Mouse (Mus musculus): ENCODE results near the gene Gm11213. TPM values are rescaled to one million over a fixed set of nuclear protein-coding genes. Genes with fewer than 3 reads are reported as not detected.

Gm11213 gene
- total and polyA plus RNA-seq, 3 experiments = not detected

GRCm38 (mm10) chr4:63555111-63555510, 50.0 kb downstream of the Gm11213 start:
- dilution Hi-C loops (cut with MboI; ENCODE audit: extremely low pct_ligation_motif_present, extremely low pct_unique_long_range_greater_than_20kb, low sequenced_read_pairs) = no loop called here
- DNase-seq (ENCODE audit: extremely low read depth) = no peak
- Histone ChIP-seq H3K79me2 (replicated peaks; ENCODE audit: control insufficient read depth, extremely low read depth, insufficient read depth, poor library complexity, severe bottlenecking) (no peaks in the 10 kb centered on the region), H3K36me3 (replicated peaks in 1 of 2; ENCODE audit: control insufficient read depth in 1 of 2, insufficient read depth in 1 of 2, low read length in 1 of 2) (peaks cover 26 to 48% of the 10 kb centered on the region in 2 experiments), H3K27ac (ENCODE audit: insufficient read depth, low read depth) (no peak overlapping the region), H3K9me3 (replicated peaks; ENCODE audit: low read length) (no peaks in the 10 kb centered on the region), H3K4me1 (ENCODE audit: control insufficient read depth in 1 of 2, insufficient read depth in 2 of 2) (peaks cover 15 to 36% of the 10 kb centered on the region in 2 experiments), H3K4me2 (ENCODE audit: insufficient read depth, low read depth, poor library complexity, severe bottlenecking) (no peak overlapping the region), H3K27me3 (replicated peaks) (no peaks in the 10 kb centered on the region), H3K4me3 (replicated peaks in 1 of 3; ENCODE audit: low read depth in 2 of 3, low read length in 2 of 3, poor library complexity in 1 of 3) (no peak overlapping the region), H3K9ac (ENCODE audit: insufficient read depth, low read depth) (no peak overlapping the region)
- in situ Hi-C loops (cut with MboI; ENCODE audit: low pct_ligation_motif_present, low pct_unique_long_range_greater_than_20kb, low sequenced_read_pairs) = loop anchor here (25.0 kb wide), 1 partner anchor 343 kb away; the partner anchor contains the start of gene Col27a1
- TF ChIP-seq ZMIZ1 (IDR thresholded peaks at IDR 0.05; ENCODE audit: low read depth, low read length) = no peak
- no peak for TF ChIP-seq PAX5 (IDR thresholded peaks at IDR 0.05; ENCODE audit: low read length)
- TF ChIP-seq GABPA (IDR thresholded peaks at IDR 0.05; ENCODE audit: insufficient replicate concordance, low read depth, low read length) = no peak
- no peak for TF ChIP-seq ZC3H11A (IDR thresholded peaks at IDR 0.05; ENCODE audit: low read depth, low read length)
- no peak for TF ChIP-seq USF1 (IDR thresholded peaks at IDR 0.05; ENCODE audit: low read depth, low read length)
- no peak for TF ChIP-seq POLR2AphosphoS2 (IDR thresholded peaks at IDR 0.05; ENCODE audit: low read depth, low read length)
- TF ChIP-seq IRF4 (IDR thresholded peaks at IDR 0.05; ENCODE audit: low read depth, low read length) = no peak
- TF ChIP-seq MAX (IDR thresholded peaks at IDR 0.05; ENCODE audit: low read length) = no peak
- no peak for TF ChIP-seq KAT2A (IDR thresholded peaks at IDR 0.05; ENCODE audit: insufficient replicate concordance, low read length)
- TF ChIP-seq TBP (conservative IDR thresholded peaks at IDR 0.05; ENCODE audit: low read depth, low read length) = no peak

- Histone ChIP-seq H3K36me3 (replicated peaks in 1 of 2; ENCODE audit: control insufficient read depth in 1 of 2, insufficient read depth in 1 of 2, low read length in 1 of 2) (peaks cover 29 to 50% of the 10 kb centered on the region in 2 experiments), H3K27me3 (replicated peaks) (no peaks in the 10 kb centered on the region), H3K9ac (ENCODE audit: insufficient read depth, low read depth) (no peak overlapping the region), H3K4me3 (replicated peaks in 1 of 3; ENCODE audit: low read depth in 2 of 3, low read length in 2 of 3, poor library complexity in 1 of 3) (no peak overlapping the region), H3K27ac (ENCODE audit: insufficient read depth, low read depth) (no peak overlapping the region), H3K79me2 (replicated peaks; ENCODE audit: control insufficient read depth, extremely low read depth, insufficient read depth, poor library complexity, severe bottlenecking) (no peaks in the 10 kb centered on the region), H3K9me3 (replicated peaks; ENCODE audit: low read length) (no peaks in the 10 kb centered on the region), H3K4me2 (ENCODE audit: insufficient read depth, low read depth, poor library complexity, severe bottlenecking) (no peak overlapping the region), H3K4me1 (ENCODE audit: control insufficient read depth in 1 of 2, insufficient read depth in 2 of 2) (peaks cover 10 to 31% of the 10 kb centered on the region in 2 experiments)
- DNase-seq (ENCODE audit: extremely low read depth) = no peak
- TF ChIP-seq BHLHE40 (IDR thresholded peaks at IDR 0.05; ENCODE audit: low read depth, low read length) (no peak), CTCF (conservative IDR thresholded peaks at IDR 0.05 in 1 of 2, IDR thresholded peaks at IDR 0.05 in 1 of 2; ENCODE audit: low read depth in 2 of 2, low read length in 2 of 2) (no peak), MAX (IDR thresholded peaks at IDR 0.05; ENCODE audit: low read length) (no peak), JUND (conservative IDR thresholded peaks at IDR 0.05; ENCODE audit: low read depth, low read length) (no peak), ZMIZ1 (IDR thresholded peaks at IDR 0.05; ENCODE audit: low read depth, low read length) (no peak), HCFC1 (IDR thresholded peaks at IDR 0.05; ENCODE audit: low read depth, low read length) (no peak), ELF1 (IDR thresholded peaks at IDR 0.05; ENCODE audit: low read depth, low read length) (no peak), CHD1 (IDR thresholded peaks at IDR 0.05; ENCODE audit: low read depth, low read length) (no peak), RCOR1 (conservative IDR thresholded peaks at IDR 0.05; ENCODE audit: low read depth, low read length) (no peak), RAD21 (IDR thresholded peaks at IDR 0.05; ENCODE audit: low read depth, low read length) (no peak)
- in situ Hi-C loops (cut with MboI; ENCODE audit: low pct_ligation_motif_present, low pct_unique_long_range_greater_than_20kb, low sequenced_read_pairs) (loop anchor here (25.0 kb wide), 1 partner anchor 342 kb away; the partner anchor contains the start of gene Col27a1), dilution Hi-C loops (cut with MboI; ENCODE audit: extremely low pct_ligation_motif_present, extremely low pct_unique_long_range_greater_than_20kb, low sequenced_read_pairs) (no loop called here)
These were observed 50.4 kb downstream of the Gm11213 start for GRCm38 (mm10) chr4:63554616-63555015.
